Mouse (Mus musculus) erythroblast, embryonic 14.5 days (primary cell): ENCODE measurements around the gene Eif2ak1.

Source experiments
- GATA1 ChIP-seq: IDR thresholded peaks from 2 replicates; pipeline ENCODE4 v1.6.1; 2012; ENCODE audit warnings: low read length, inconsistent platforms, mixed read lengths
- TAL1 ChIP-seq: IDR thresholded peaks from 3 replicates; pipeline ENCODE4 v1.6.1; 2012; ENCODE audit warnings: low read length, inconsistent platforms, mixed read lengths

DNA sequence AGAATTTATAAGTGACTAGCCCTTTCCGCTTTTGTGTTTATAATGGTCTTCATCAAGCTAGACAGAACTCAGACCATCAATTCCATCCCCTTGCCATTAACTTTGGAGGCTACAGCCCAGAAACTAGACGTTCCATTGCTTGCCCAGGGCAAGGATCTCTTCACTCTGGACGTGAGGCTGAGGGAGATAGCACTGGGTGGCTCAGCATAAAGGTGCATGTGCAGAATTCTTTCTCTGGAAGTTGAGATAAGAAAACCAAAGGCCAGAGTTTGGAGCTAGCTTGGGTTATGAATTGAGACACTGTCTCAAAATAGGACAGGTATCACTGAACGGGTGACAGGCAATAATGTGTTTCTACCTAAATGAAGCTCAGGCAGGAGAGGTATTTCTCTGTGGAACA, 86.2 kb downstream of the Eif2ak1 start:
- TF ChIP-seq TAL1 (no peak), GATA1 (no peak)
